Mouse (Mus musculus): ENCODE data around the gene Wnt10b. TPM values are rescaled to one million over a fixed set of nuclear protein-coding genes. Genes with fewer than 3 reads are reported as not detected.

The Wnt10b gene
- polyA plus RNA-seq, 1 experiment from 2014 or later, result 0.11 TPM

GRCm38 (mm10) chr15:98736521-98736920 is 41.4 kb downstream of the Wnt10b start:
- H3K27ac ChIP-seq (replicated peaks), result no peak overlapping the region
- no peaks in the 10 kb centered on the region for H3K9me3 ChIP-seq (ENCODE audit: control insufficient read depth, low read length)
- H3K4me2 ChIP-seq (replicated peaks; ENCODE audit: low read depth), result no peak overlapping the region
- no peak for DNase-seq (ENCODE audit: low spot score)
- 72% methylated on average over 10 of the region's 10 CpGs for WGBS
- no peak overlapping the region for H3K4me3 ChIP-seq (ENCODE audit: low read depth, low read length)
- H3K9ac ChIP-seq (ENCODE audit: low read length), result no peak overlapping the region
- no peak for ATAC-seq (ENCODE audit: low FRiP score, low TSS enrichment)
- H3K27me3 ChIP-seq (ENCODE audit: control insufficient read depth, insufficient read depth, low read length), result no peaks in the 10 kb centered on the region
- H3K4me1 ChIP-seq (replicated peaks; ENCODE audit: control insufficient read depth, insufficient read depth), result no peaks in the 10 kb centered on the region
- H3K36me3 ChIP-seq (ENCODE audit: control insufficient read depth, insufficient read depth, low read length), result peaks cover 8% of the 10 kb centered on the region; the same call in 1 of the 2 replicates
- TF ChIP-seq CTCF (IDR thresholded peaks at IDR 0.05; ENCODE audit: low read depth), result no peak
- no peak for TF ChIP-seq EP300 (optimal IDR thresholded peaks at IDR 0.05)

DNA sequence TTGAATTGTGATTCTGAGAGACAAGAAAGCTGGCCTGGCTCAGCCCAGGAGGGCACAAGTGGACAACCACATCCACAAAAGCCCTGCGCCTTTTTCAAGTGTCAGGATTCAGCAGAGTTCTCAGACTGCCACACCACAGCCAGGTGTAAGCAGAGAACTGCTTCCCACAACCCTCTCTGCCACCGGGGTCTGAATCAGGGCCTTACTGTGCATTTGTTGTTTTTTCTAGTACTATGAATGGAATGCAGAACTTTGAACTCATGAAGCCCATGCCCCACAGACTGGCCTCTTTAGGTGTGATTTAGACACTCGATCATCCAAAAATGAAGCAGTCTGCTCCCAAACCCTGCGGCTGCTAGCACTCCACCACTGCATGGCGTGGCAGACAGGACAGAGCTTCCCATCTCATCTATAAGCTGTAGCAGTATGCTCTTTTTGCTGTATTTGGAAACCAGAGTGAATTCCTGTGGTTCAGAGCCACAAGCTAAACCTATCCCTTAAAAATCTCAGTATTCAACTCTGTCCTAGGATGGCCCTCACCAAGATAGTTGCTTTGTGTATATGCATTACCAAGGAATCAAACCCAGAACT is 43.9 kb downstream of the Wnt10b start:
- no peaks in the 10 kb centered on the region for H3K27me3 ChIP-seq (ENCODE audit: control insufficient read depth, insufficient read depth, low read length)
- H3K27ac ChIP-seq (replicated peaks), result no peak overlapping the region
- no peak overlapping the region for H3K4me3 ChIP-seq (ENCODE audit: low read depth, low read length)
- H3K4me1 ChIP-seq (replicated peaks; ENCODE audit: control insufficient read depth, insufficient read depth), result no peaks in the 10 kb centered on the region
- H3K9me3 ChIP-seq (ENCODE audit: control insufficient read depth, low read length), result no peaks in the 10 kb centered on the region
- no peak for ATAC-seq (ENCODE audit: low FRiP score, low TSS enrichment)
- TF ChIP-seq EP300 (optimal IDR thresholded peaks at IDR 0.05) (no peak), CTCF (IDR thresholded peaks at IDR 0.05; ENCODE audit: low read depth) (no peak)
- H3K36me3 ChIP-seq (ENCODE audit: control insufficient read depth, insufficient read depth, low read length), result no peaks in the 10 kb centered on the region
- H3K9ac ChIP-seq (ENCODE audit: low read length), result no peak overlapping the region
- DNase-seq (ENCODE audit: low spot score), result no peak
- WGBS, result 57% methylated on average over 5 of the region's 5 CpGs
- no peak overlapping the region for H3K4me2 ChIP-seq (replicated peaks; ENCODE audit: low read depth)

DNA sequence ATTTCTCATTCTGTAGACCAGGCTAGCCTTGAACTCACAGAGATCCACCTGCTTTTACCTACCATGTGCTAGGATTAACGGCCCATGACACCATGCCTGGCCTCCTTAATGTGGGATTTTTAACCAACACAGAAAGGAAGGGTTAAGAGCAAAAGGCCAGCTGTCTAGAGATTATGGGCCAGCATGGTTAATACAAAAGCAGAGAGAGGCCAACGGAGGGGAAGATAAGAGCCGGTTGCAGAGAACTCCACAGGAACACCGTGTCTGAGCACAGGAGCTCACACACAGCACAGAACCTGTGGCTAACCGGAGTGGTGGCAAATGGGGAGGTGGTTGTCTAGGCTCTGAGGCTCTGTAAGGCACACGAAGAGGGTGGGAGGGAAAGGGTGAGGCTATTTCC is 44.6 kb downstream of the Wnt10b start:
- Histone ChIP-seq H3K4me3 (ENCODE audit: low read depth, low read length) (no peak overlapping the region), H3K4me2 (replicated peaks; ENCODE audit: low read depth) (no peak overlapping the region), H3K36me3 (ENCODE audit: control insufficient read depth, insufficient read depth, low read length) (no peaks in the 10 kb centered on the region), H3K9ac (ENCODE audit: low read length) (no peak overlapping the region), H3K27ac (replicated peaks) (no peak overlapping the region), H3K27me3 (ENCODE audit: control insufficient read depth, insufficient read depth, low read length) (no peaks in the 10 kb centered on the region), H3K4me1 (replicated peaks; ENCODE audit: control insufficient read depth, insufficient read depth) (no peaks in the 10 kb centered on the region), H3K9me3 (ENCODE audit: control insufficient read depth, low read length) (no peaks in the 10 kb centered on the region)
- DNase-seq (ENCODE audit: low spot score) (no peak), ATAC-seq (ENCODE audit: low FRiP score, low TSS enrichment) (no peak)
- TF ChIP-seq EP300 (optimal IDR thresholded peaks at IDR 0.05) (no peak), CTCF (IDR thresholded peaks at IDR 0.05; ENCODE audit: low read depth) (no peak)
- WGBS, result 45% methylated on average over 6 of the region's 6 CpGs

DNA sequence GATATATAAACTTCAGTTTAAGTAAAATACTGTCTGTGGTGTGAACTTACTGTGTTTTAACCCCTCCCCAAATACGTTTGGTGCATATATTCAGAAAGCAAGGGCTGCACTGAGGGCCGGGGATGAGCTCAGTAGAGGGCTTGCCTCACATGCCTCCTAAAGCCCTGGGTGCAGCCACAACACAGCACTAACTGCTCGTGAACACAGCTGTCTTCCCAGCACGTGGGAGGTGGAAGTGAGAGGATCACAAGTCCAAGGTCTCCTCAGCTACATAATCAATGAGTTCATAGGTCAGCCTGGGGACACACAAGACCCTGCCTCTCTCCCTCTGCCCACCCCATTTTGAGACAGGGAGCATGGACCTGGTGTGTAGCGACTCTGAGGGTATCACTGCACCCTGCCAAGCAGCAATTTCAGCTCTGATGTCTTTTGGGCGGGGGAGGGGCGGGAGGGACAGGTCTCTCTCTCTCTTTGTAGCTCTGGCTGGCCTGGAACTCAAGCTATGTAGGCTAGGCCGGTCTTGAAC is 45.9 kb downstream of the Wnt10b start:
- Histone ChIP-seq H3K27ac (replicated peaks) (no peak overlapping the region), H3K4me2 (replicated peaks; ENCODE audit: low read depth) (no peak overlapping the region), H3K9ac (ENCODE audit: low read length) (no peak overlapping the region), H3K4me3 (ENCODE audit: low read depth, low read length) (no peak overlapping the region), H3K36me3 (ENCODE audit: control insufficient read depth, insufficient read depth, low read length) (no peaks in the 10 kb centered on the region), H3K27me3 (ENCODE audit: control insufficient read depth, insufficient read depth, low read length) (no peaks in the 10 kb centered on the region), H3K4me1 (replicated peaks; ENCODE audit: control insufficient read depth, insufficient read depth) (peaks cover 3% of the 10 kb centered on the region; the same call in 1 of the 2 replicates), H3K9me3 (ENCODE audit: control insufficient read depth, low read length) (no peaks in the 10 kb centered on the region)
- no peak for DNase-seq (ENCODE audit: low spot score)
- TF ChIP-seq CTCF (IDR thresholded peaks at IDR 0.05; ENCODE audit: low read depth), result no peak
- TF ChIP-seq EP300 (optimal IDR thresholded peaks at IDR 0.05), result no peak
- ATAC-seq (ENCODE audit: low FRiP score, low TSS enrichment), result no peak
- 59% methylated on average over 8 of the region's 8 CpGs for WGBS

- no peak for TF ChIP-seq EP300 (optimal IDR thresholded peaks at IDR 0.05)
- TF ChIP-seq CTCF (IDR thresholded peaks at IDR 0.05; ENCODE audit: low read depth), result no peak
These were observed 47.2 kb downstream of the Wnt10b start for GRCm38 (mm10) chr15:98730790-98731189.

DNA sequence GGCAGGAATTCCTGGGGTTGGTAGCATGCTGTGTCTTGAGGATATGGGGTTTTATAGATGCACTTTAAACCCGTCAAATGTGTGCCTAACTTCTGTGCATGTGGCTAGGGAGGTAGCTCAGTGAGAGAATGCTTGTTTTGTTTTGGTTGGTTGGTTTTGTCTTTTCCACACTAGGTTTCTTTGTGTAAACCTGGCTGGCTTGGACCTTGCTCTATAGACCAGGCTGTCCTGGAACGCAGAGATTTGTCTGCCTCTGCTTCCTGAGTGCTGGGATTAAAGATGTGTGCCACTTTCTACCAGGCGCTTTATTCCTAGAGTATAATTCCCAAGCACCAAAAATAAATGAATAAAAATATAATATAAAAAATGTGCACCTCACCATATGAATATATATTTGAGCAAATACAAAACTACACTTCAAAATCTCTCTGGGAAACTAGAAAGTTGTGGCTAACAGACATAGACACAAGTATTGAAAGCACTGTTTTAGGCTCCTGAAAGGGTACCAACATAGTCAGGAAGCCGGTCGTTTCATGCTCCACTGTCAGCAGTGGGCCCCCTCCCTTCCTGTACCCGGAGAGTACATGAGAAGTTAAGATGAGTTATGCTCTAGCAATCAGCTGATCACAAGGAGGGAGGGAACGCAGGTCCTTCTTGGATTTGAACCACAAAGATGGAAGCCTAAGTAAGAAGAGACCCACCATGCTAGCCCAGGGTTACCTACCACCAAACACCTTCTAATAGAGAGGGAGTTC is 48.0 kb downstream of the Wnt10b start:
- Histone ChIP-seq H3K27ac (replicated peaks) (no peak overlapping the region), H3K4me1 (replicated peaks; ENCODE audit: control insufficient read depth, insufficient read depth) (peaks cover 3% of the 10 kb centered on the region; the same call in 1 of the 2 replicates), H3K9ac (ENCODE audit: low read length) (no peak overlapping the region), H3K4me3 (ENCODE audit: low read depth, low read length) (no peak overlapping the region), H3K9me3 (ENCODE audit: control insufficient read depth, low read length) (no peaks in the 10 kb centered on the region), H3K4me2 (replicated peaks; ENCODE audit: low read depth) (no peak overlapping the region), H3K27me3 (ENCODE audit: control insufficient read depth, insufficient read depth, low read length) (no peaks in the 10 kb centered on the region), H3K36me3 (ENCODE audit: control insufficient read depth, insufficient read depth, low read length) (no peaks in the 10 kb centered on the region)
- TF ChIP-seq EP300 (optimal IDR thresholded peaks at IDR 0.05), result no peak
- TF ChIP-seq CTCF (IDR thresholded peaks at IDR 0.05; ENCODE audit: low read depth), result no peak
- no peak for ATAC-seq (ENCODE audit: low FRiP score, low TSS enrichment)
- WGBS, result 68% methylated on average over 7 of the region's 7 CpGs
- DNase-seq (ENCODE audit: low spot score), result no peak

More at GRCm38 (mm10) chr15:98730790-98731189, 47.2 kb downstream of the Wnt10b start:
- no peak for DNase-seq (ENCODE audit: low spot score)
- no peak overlapping the region for H3K4me3 ChIP-seq (ENCODE audit: low read depth, low read length)
- WGBS, result 58% methylated on average over 6 of the region's 6 CpGs
- no peak overlapping the region for H3K4me2 ChIP-seq (replicated peaks; ENCODE audit: low read depth)
- no peaks in the 10 kb centered on the region for H3K27me3 ChIP-seq (ENCODE audit: control insufficient read depth, insufficient read depth, low read length)
- no peaks in the 10 kb centered on the region for H3K9me3 ChIP-seq (ENCODE audit: control insufficient read depth, low read length)
- ATAC-seq (ENCODE audit: low FRiP score, low TSS enrichment), result no peak
- no peak overlapping the region for H3K9ac ChIP-seq (ENCODE audit: low read length)
- peaks cover 3% of the 10 kb centered on the region; the same call in 1 of the 2 replicates for H3K4me1 ChIP-seq (replicated peaks; ENCODE audit: control insufficient read depth, insufficient read depth)
- H3K36me3 ChIP-seq (ENCODE audit: control insufficient read depth, insufficient read depth, low read length), result no peaks in the 10 kb centered on the region
- no peak overlapping the region for H3K27ac ChIP-seq (replicated peaks)
